Mouse (Mus musculus): ENCODE measurements at regions not wholly inside any gene's neighbourhood (a gene's known extent, or its start where the extent isn't known, plus 50 kb on each side); places are given as distances from the start of the nearest gene placed in this dataset.

- Histone ChIP-seq H3K4me1 (ENCODE audit: insufficient read depth, low read depth, low read length) (peaks cover 10% of the 10 kb centered on the region), H3K4me3 (ENCODE audit: low read depth, low read length) (no peak overlapping the region), H3K9me3 (replicated peaks) (no peaks in the 10 kb centered on the region), H3K36me3 (replicated peaks) (no peaks in the 10 kb centered on the region), H3K27me3 (ENCODE audit: insufficient read depth, low read length) (no peaks in the 10 kb centered on the region)
- DNase-seq (ENCODE audit: low spot score) = peak; percentile 48
- ATAC-seq (ENCODE audit: extremely low read depth, insufficient number of reproducible peaks, low FRiP score, poor library complexity, severe bottlenecking) = peak; percentile 45; the same call in 1 of the 2 replicates
- TF ChIP-seq CTCF (IDR thresholded peaks at IDR 0.05; ENCODE audit: low read depth, low read length) (no peak), GATA2 (IDR thresholded peaks at IDR 0.05; ENCODE audit: borderline replicate concordance, low read depth, low read length) (no peak), GATA1 (IDR thresholded peaks at IDR 0.05; ENCODE audit: borderline replicate concordance, low read length) (no peak)
Measured at GRCm38 (mm10) chr17:47184148-47184547, 173.8 kb upstream of the Ubr2 start.

- Histone ChIP-seq H3K27me3 (ENCODE audit: insufficient read depth, low read length) (no peaks in the 10 kb centered on the region), H3K4me3 (ENCODE audit: low read depth, low read length) (no peak overlapping the region), H3K9me3 (replicated peaks) (no peaks in the 10 kb centered on the region), H3K4me1 (ENCODE audit: insufficient read depth, low read depth, low read length) (peaks cover 10% of the 10 kb centered on the region), H3K36me3 (replicated peaks) (no peaks in the 10 kb centered on the region)
- DNase-seq (ENCODE audit: low spot score) (no peak), ATAC-seq (ENCODE audit: extremely low read depth, insufficient number of reproducible peaks, low FRiP score, poor library complexity, severe bottlenecking) (no peak)
- TF ChIP-seq TAL1 (conservative IDR thresholded peaks at IDR 0.05; ENCODE audit: low read depth, low read length) = no peak
Measured at GRCm38 (mm10) chr17:47182118-47182517, 171.8 kb upstream of the Ubr2 start.

- H3K4me1 ChIP-seq (ENCODE audit: insufficient read depth, low read depth, low read length) = peaks cover 16% of the 10 kb centered on the region
- TF ChIP-seq CTCF (IDR thresholded peaks at IDR 0.05; ENCODE audit: low read depth, low read length) = no peak
- TF ChIP-seq TAL1 (conservative IDR thresholded peaks at IDR 0.05; ENCODE audit: low read depth, low read length) = no peak
- no peak for TF ChIP-seq GATA2 (IDR thresholded peaks at IDR 0.05; ENCODE audit: borderline replicate concordance, low read depth, low read length)
- TF ChIP-seq POLR2AphosphoS5 (IDR thresholded peaks at IDR 0.05; ENCODE audit: insufficient replicate concordance, low read depth, low read length) = no peak
- TF ChIP-seq GATA1 (IDR thresholded peaks at IDR 0.05; ENCODE audit: borderline replicate concordance, low read length) = no peak
- DNase-seq (ENCODE audit: low spot score) (no peak), ATAC-seq (ENCODE audit: extremely low read depth, insufficient number of reproducible peaks, low FRiP score, poor library complexity, severe bottlenecking) (no peak)
- H3K27me3 ChIP-seq (ENCODE audit: insufficient read depth, low read length) = no peaks in the 10 kb centered on the region
- H3K9me3 ChIP-seq (replicated peaks) = no peaks in the 10 kb centered on the region
- no peak overlapping the region for H3K4me3 ChIP-seq (ENCODE audit: low read depth, low read length)
- no peaks in the 10 kb centered on the region for H3K36me3 ChIP-seq (replicated peaks)
Measured at GRCm38 (mm10) chr17:47179410-47179809, 169.1 kb upstream of the Ubr2 start.

- no peak for DNase-seq (ENCODE audit: low spot score)
- H3K36me3 ChIP-seq (replicated peaks) = no peaks in the 10 kb centered on the region
Measured at GRCm38 (mm10) chr17:47178705-47179104, 168.3 kb upstream of the Ubr2 start.

GRCm38 (mm10) chr17:47177671-47178246, 167.4 kb upstream of the Ubr2 start:
- H3K27me3 ChIP-seq (ENCODE audit: insufficient read depth, low read length) = no peaks in the 10 kb centered on the region
- DNase-seq (ENCODE audit: low spot score) = no peak
- no peaks in the 10 kb centered on the region for H3K9me3 ChIP-seq (replicated peaks)
- TF ChIP-seq CTCF (IDR thresholded peaks at IDR 0.05; ENCODE audit: low read depth, low read length) (no peak), POLR2AphosphoS5 (IDR thresholded peaks at IDR 0.05; ENCODE audit: insufficient replicate concordance, low read depth, low read length) (no peak), GATA2 (IDR thresholded peaks at IDR 0.05; ENCODE audit: borderline replicate concordance, low read depth, low read length) (no peak), GATA1 (IDR thresholded peaks at IDR 0.05; ENCODE audit: borderline replicate concordance, low read length) (no peak), TAL1 (conservative IDR thresholded peaks at IDR 0.05; ENCODE audit: low read depth, low read length) (no peak)
- H3K36me3 ChIP-seq (replicated peaks) = no peaks in the 10 kb centered on the region
- H3K4me3 ChIP-seq (ENCODE audit: low read depth, low read length) = no peak overlapping the region
- no peak for ATAC-seq (ENCODE audit: extremely low read depth, insufficient number of reproducible peaks, low FRiP score, poor library complexity, severe bottlenecking)
- H3K4me1 ChIP-seq (ENCODE audit: insufficient read depth, low read depth, low read length) = peaks cover 11% of the 10 kb centered on the region

More at GRCm38 (mm10) chr17:47178705-47179104, 168.3 kb upstream of the Ubr2 start:
- Histone ChIP-seq H3K9me3 (replicated peaks) (no peaks in the 10 kb centered on the region), H3K4me3 (ENCODE audit: low read depth, low read length) (no peak overlapping the region), H3K4me1 (ENCODE audit: insufficient read depth, low read depth, low read length) (peaks cover 13% of the 10 kb centered on the region), H3K27me3 (ENCODE audit: insufficient read depth, low read length) (no peaks in the 10 kb centered on the region)
- ATAC-seq (ENCODE audit: extremely low read depth, insufficient number of reproducible peaks, low FRiP score, poor library complexity, severe bottlenecking) = no peak
- TF ChIP-seq GATA2 (IDR thresholded peaks at IDR 0.05; ENCODE audit: borderline replicate concordance, low read depth, low read length) (no peak), CTCF (IDR thresholded peaks at IDR 0.05; ENCODE audit: low read depth, low read length) (no peak), GATA1 (IDR thresholded peaks at IDR 0.05; ENCODE audit: borderline replicate concordance, low read length) (no peak), POLR2AphosphoS5 (IDR thresholded peaks at IDR 0.05; ENCODE audit: insufficient replicate concordance, low read depth, low read length) (no peak), TAL1 (conservative IDR thresholded peaks at IDR 0.05; ENCODE audit: low read depth, low read length) (no peak)

- peaks cover 11% of the 10 kb centered on the region for H3K4me1 ChIP-seq (ENCODE audit: insufficient read depth, low read depth, low read length)
- DNase-seq (ENCODE audit: low spot score) = no peak
- H3K4me3 ChIP-seq (ENCODE audit: low read depth, low read length) = no peak overlapping the region
- H3K9me3 ChIP-seq (replicated peaks) = no peaks in the 10 kb centered on the region
- H3K27me3 ChIP-seq (ENCODE audit: insufficient read depth, low read length) = no peaks in the 10 kb centered on the region
- TF ChIP-seq GATA2 (IDR thresholded peaks at IDR 0.05; ENCODE audit: borderline replicate concordance, low read depth, low read length) (no peak), POLR2AphosphoS5 (IDR thresholded peaks at IDR 0.05; ENCODE audit: insufficient replicate concordance, low read depth, low read length) (no peak), GATA1 (IDR thresholded peaks at IDR 0.05; ENCODE audit: borderline replicate concordance, low read length) (no peak), TAL1 (conservative IDR thresholded peaks at IDR 0.05; ENCODE audit: low read depth, low read length) (no peak), CTCF (IDR thresholded peaks at IDR 0.05; ENCODE audit: low read depth, low read length) (no peak)
- no peaks in the 10 kb centered on the region for H3K36me3 ChIP-seq (replicated peaks)
- ATAC-seq (ENCODE audit: extremely low read depth, insufficient number of reproducible peaks, low FRiP score, poor library complexity, severe bottlenecking) = no peak
Measured at GRCm38 (mm10) chr17:47176328-47176727, 166.0 kb upstream of the Ubr2 start.
